Mouse (Mus musculus): Measurements from ENCODE around the gene Serpinb9b. TPM values are rescaled to one million over a fixed set of nuclear protein-coding genes. Genes with fewer than 3 reads are reported as not detected.

Serpinb9b gene
- total RNA-seq (2014; rRNA removed) (0.66 TPM in 1 of 2 replicates, not detected in the other), polyA plus RNA-seq (2015; fragmentation: Nextera tagmentation; extraction: Ambion mirVana) (0.20 and 0.36 TPM in 2 replicates)

DNA sequence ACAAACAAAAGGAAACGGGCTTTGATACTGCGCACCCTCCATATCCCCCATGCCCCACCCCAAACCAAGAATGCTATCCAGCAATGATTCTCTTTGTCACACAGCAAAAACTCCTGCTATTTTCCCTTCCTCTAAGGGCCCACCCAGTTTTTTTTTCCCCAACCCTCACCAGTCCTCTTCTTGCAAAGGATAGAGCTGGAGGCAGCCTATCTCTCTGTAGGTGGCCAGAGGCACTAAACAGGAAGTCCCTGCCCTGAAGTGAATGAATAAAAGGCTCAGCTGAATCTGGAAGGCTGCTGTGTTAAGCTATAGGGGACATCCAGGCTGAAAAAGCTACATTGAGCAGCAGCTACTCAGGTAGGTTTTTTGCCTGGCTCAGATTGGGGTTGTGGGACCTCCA, at the start of gene Serpinb9b:
Serpinb9b (plus strand) TSS at position 173 of the 400 bp plus-strand sequence.
- ATAC-seq (ENCODE audit: low FRiP score) (no peak), DNase-seq (ENCODE audit: low spot score) (no peak)
- H3K4me2 ChIP-seq (ENCODE audit: low read depth, low read length, poor library complexity, severe bottlenecking), result no peak within 1 kb of the TSS
- no peak within 1 kb of the TSS for H3K4me3 ChIP-seq (ENCODE audit: low read depth, low read length)
- no peak for TF ChIP-seq CTCF (IDR thresholded peaks at IDR 0.05)
- WGBS, result 77% methylated on average over 2 of the region's 2 CpGs
- no peak within 1 kb of the TSS for H3K27ac ChIP-seq (ENCODE audit: low read depth, low read length)
- no peaks in the 10 kb centered on the region for H3K36me3 ChIP-seq (ENCODE audit: insufficient read depth, low read length)
- no peaks in the 10 kb centered on the region for H3K27me3 ChIP-seq (ENCODE audit: insufficient read depth, low read length)
- H3K9me3 ChIP-seq (ENCODE audit: low read length), result no peaks in the 10 kb centered on the region
- H3K9ac ChIP-seq (replicated peaks; ENCODE audit: low read length, poor library complexity, severe bottlenecking), result no peak within 1 kb of the TSS
- no peaks in the 10 kb centered on the region for H3K4me1 ChIP-seq (ENCODE audit: insufficient read depth, low read length)

DNA sequence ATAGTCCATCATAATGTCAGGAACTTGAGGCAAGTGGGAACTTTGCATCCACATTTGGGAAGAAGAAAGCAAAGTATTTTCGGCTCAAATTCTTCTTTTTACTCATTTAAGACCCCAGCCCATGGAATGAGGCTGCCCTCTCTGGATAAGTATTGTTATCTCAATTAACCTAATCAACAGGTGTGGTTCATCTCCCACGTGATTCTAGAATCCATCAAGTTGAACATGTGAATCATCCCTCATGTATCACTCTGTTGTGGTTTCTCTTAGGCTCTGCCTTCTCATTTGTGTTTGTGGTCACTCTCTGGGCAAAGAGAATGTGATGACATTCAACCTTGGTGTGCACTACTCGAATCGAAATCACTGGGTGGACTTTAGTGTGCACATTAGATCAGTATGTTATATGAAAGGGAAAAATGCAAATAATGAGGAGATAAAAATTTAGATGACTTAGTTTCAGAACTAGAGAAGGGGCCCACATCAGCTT, 44.6 kb upstream of the Serpinb9b start:
- WGBS, result 82% methylated on average over 4 of the region's 4 CpGs
- Histone ChIP-seq H3K4me3 (ENCODE audit: low read depth, low read length) (no peak overlapping the region), H3K4me1 (ENCODE audit: insufficient read depth, low read length) (no peaks in the 10 kb centered on the region), H3K27me3 (ENCODE audit: insufficient read depth, low read length) (no peaks in the 10 kb centered on the region), H3K27ac (ENCODE audit: low read depth, low read length) (no peak overlapping the region), H3K9me3 (ENCODE audit: low read length) (no peaks in the 10 kb centered on the region), H3K4me2 (ENCODE audit: low read depth, low read length, poor library complexity, severe bottlenecking) (no peak overlapping the region), H3K9ac (replicated peaks; ENCODE audit: low read length, poor library complexity, severe bottlenecking) (no peak overlapping the region), H3K36me3 (ENCODE audit: insufficient read depth, low read length) (no peaks in the 10 kb centered on the region)
- DNase-seq (ENCODE audit: low spot score), result no peak
- ATAC-seq (ENCODE audit: low FRiP score), result no peak
- TF ChIP-seq CTCF (IDR thresholded peaks at IDR 0.05), result no peak

DNA sequence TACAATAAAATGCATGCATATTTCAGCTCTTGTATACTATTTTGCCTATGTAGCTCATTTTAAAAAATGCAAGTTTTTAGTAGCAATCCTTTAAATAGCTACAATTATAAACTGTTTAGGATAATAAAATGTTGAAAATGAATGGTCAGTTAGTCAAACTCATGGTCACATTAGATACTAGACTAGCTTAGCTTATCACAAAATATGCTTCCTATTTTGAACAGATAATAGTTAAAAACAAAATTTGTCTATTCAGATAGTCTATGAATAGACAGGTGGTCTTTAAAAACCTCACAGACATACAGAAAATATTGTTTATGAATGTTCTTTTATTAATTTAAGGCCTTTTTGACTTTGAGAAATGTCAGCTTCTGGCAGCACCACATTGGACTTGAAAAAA, 41.0 kb upstream of the Serpinb9b start:
- no peaks in the 10 kb centered on the region for H3K36me3 ChIP-seq (ENCODE audit: insufficient read depth, low read length)
- no peaks in the 10 kb centered on the region for H3K9me3 ChIP-seq (ENCODE audit: low read length)
- H3K9ac ChIP-seq (replicated peaks; ENCODE audit: low read length, poor library complexity, severe bottlenecking), result no peak overlapping the region
- DNase-seq (ENCODE audit: low spot score) (no peak), ATAC-seq (ENCODE audit: low FRiP score) (no peak)
- no peak overlapping the region for H3K27ac ChIP-seq (ENCODE audit: low read depth, low read length)
- no peak overlapping the region for H3K4me3 ChIP-seq (ENCODE audit: low read depth, low read length)
- H3K27me3 ChIP-seq (ENCODE audit: insufficient read depth, low read length), result no peaks in the 10 kb centered on the region
- no peak for TF ChIP-seq CTCF (IDR thresholded peaks at IDR 0.05)
- no peak overlapping the region for H3K4me2 ChIP-seq (ENCODE audit: low read depth, low read length, poor library complexity, severe bottlenecking)
- no peaks in the 10 kb centered on the region for H3K4me1 ChIP-seq (ENCODE audit: insufficient read depth, low read length)

DNA sequence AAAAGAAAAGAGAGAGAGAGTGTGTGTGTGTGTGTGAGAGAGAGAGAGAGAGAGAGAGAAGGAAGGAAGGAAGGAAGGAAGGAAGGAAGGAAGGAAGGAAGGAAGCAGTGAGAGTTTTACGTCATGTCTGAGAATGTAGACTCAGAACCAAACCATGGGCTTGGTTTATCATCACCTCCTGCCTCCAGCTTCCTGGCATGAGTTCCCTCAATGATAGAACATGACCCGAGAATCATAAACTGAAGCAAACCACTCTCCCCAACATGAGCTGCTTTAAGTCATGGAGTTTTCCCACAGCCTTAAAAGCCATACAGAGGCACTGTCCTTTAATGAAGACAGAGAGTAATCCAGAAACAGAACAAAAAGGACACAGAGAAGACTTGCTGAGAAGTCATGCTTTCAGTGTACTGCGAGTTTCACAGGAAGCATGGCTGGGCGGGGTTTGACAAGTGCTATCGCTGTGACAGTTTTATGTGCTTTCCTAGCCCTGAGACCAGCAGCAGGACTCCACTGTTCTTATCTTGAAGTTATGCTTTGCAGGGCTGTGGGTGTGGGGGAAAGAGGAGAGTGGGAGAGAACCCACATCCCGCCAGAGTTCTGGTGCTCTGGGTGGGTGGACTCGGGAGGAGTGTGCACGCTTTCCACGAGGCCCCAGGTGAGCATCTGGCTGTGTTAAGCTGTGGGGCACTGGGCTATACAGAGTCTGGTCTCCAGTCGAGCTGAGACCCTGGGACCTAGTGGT, 33.9 kb upstream of the Serpinb9b start:
- no peaks in the 10 kb centered on the region for H3K27me3 ChIP-seq (ENCODE audit: insufficient read depth, low read length)
- H3K36me3 ChIP-seq (ENCODE audit: insufficient read depth, low read length), result no peaks in the 10 kb centered on the region
- 87% methylated on average over 10 of the region's 10 CpGs for whole genome bisulfite sequencing
- H3K4me1 ChIP-seq (ENCODE audit: insufficient read depth, low read length), result no peaks in the 10 kb centered on the region
- no peak overlapping the region for H3K9ac ChIP-seq (replicated peaks; ENCODE audit: low read length, poor library complexity, severe bottlenecking)
- H3K9me3 ChIP-seq (ENCODE audit: low read length), result no peaks in the 10 kb centered on the region
- TF ChIP-seq CTCF (IDR thresholded peaks at IDR 0.05), result no peak
- no peak overlapping the region for H3K27ac ChIP-seq (ENCODE audit: low read depth, low read length)
- no peak for ATAC-seq (ENCODE audit: low FRiP score)
- H3K4me2 ChIP-seq (ENCODE audit: low read depth, low read length, poor library complexity, severe bottlenecking), result no peak overlapping the region
- no peak for DNase-seq (ENCODE audit: low spot score)
- H3K4me3 ChIP-seq (ENCODE audit: low read depth, low read length), result no peak overlapping the region

DNA sequence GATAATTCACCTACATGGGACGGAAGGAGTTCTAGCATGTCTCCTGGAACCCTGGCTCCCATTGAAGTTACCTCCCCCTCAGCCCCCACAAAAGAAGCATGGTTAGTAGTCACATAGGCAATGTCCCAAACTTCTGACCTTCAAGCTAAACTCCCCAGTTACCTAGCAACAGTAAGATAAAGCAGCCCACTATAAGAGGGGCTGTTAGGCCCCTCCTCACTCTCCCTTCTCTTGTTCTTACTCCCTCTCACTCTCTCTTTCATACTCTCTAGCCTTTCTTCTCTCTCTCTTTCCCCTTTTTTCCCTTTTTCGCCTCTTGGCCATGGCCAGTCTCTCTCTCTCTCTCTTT, 33.3 kb upstream of the Serpinb9b start:
- no peak for DNase-seq (ENCODE audit: low spot score)
- 81% methylated on average over 2 of the region's 2 CpGs for WGBS

DNA sequence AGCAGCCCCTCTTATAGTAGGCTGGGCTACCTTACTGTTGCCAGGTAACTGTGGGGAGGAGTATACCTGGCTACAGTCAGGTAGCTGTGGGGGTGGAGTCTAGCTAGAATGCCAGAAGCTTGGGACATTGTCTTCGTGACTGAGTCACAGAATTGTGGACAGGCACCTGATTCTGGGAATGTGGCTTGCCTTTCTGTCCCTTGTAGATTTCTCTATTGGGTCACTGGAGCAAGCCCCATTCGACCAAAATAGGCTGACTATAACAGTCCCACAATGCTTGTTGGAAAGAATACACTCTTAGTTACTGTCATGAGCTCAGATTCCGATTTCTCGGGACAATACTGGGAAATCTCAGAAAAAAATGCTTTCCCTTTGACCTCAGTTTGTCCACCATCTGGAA, 32.2 kb upstream of the Serpinb9b start:
- DNase-seq (ENCODE audit: low spot score) (no peak), ATAC-seq (ENCODE audit: low FRiP score) (no peak)
- Histone ChIP-seq H3K27me3 (ENCODE audit: insufficient read depth, low read length) (no peaks in the 10 kb centered on the region), H3K4me3 (ENCODE audit: low read depth, low read length) (no peak overlapping the region), H3K9ac (replicated peaks; ENCODE audit: low read length, poor library complexity, severe bottlenecking) (no peak overlapping the region), H3K9me3 (ENCODE audit: low read length) (no peaks in the 10 kb centered on the region), H3K36me3 (ENCODE audit: insufficient read depth, low read length) (no peaks in the 10 kb centered on the region), H3K4me1 (ENCODE audit: insufficient read depth, low read length) (no peaks in the 10 kb centered on the region), H3K27ac (ENCODE audit: low read depth, low read length) (no peak overlapping the region), H3K4me2 (ENCODE audit: low read depth, low read length, poor library complexity, severe bottlenecking) (no peak overlapping the region)
- no peak for TF ChIP-seq CTCF (IDR thresholded peaks at IDR 0.05)
- 80% methylated on average over 4 of the region's 4 CpGs for WGBS

More for the DNA sequence above, 33.3 kb upstream of the Serpinb9b start:
- Histone ChIP-seq H3K9me3 (ENCODE audit: low read length) (no peaks in the 10 kb centered on the region), H3K4me1 (ENCODE audit: insufficient read depth, low read length) (no peaks in the 10 kb centered on the region), H3K9ac (replicated peaks; ENCODE audit: low read length, poor library complexity, severe bottlenecking) (no peak overlapping the region), H3K36me3 (ENCODE audit: insufficient read depth, low read length) (no peaks in the 10 kb centered on the region), H3K4me3 (ENCODE audit: low read depth, low read length) (no peak overlapping the region), H3K27me3 (ENCODE audit: insufficient read depth, low read length) (no peaks in the 10 kb centered on the region), H3K4me2 (ENCODE audit: low read depth, low read length, poor library complexity, severe bottlenecking) (no peak overlapping the region), H3K27ac (ENCODE audit: low read depth, low read length) (no peak overlapping the region)
- no peak for TF ChIP-seq CTCF (IDR thresholded peaks at IDR 0.05)
- no peak for ATAC-seq (ENCODE audit: low FRiP score)

All from midbrain, postnatal 0 days (tissue).